Mouse (Mus musculus): ENCODE measurements around the gene Bcl2l13.

DNA sequence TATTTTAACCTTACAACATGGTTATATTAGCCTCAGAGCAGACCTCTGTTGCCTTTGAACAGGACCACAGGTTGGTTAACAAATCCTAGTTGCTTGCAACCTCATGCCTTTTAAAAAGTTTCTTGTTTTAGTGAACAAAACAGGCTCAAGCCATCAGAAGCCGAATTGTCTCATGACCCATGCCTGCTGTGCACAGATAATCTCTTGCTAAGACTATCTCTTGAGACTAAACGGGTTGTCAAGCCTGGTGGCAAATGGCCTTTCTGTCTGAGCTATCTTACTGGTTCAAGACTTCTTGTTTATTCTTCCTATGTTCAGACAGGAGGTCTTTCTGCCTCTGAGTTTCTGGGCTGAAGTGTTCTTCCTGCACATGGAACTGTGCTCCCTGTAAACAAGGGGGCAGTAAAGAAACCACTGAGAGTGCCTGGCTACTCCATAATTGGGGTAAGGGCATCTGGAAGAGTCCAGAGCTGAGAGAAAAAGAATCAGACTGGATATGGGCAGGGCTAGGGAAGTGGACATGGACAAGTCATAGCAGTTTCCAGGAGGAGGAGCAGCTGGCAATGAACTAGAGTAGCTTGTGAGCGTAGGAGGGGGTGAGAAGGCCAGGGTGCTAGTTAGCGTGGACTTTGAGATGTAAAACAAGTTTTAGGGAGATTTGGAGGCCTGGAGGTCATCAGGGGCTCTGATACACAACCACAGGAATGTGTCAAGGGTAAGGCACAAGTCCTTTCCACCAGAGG lies 5.0 kb upstream of the Bcl2l13 start:
- TF ChIP-seq CTCF (IDR thresholded peaks at IDR 0.05; ENCODE audit: borderline replicate concordance, insufficient read depth, low read length) = no peak
- no peak for TF ChIP-seq POLR2A (IDR thresholded peaks at IDR 0.05; ENCODE audit: low read depth, low read length)
